ENCODE assay signal across 32 mouse cellular contexts in the genomic region with DNA sequence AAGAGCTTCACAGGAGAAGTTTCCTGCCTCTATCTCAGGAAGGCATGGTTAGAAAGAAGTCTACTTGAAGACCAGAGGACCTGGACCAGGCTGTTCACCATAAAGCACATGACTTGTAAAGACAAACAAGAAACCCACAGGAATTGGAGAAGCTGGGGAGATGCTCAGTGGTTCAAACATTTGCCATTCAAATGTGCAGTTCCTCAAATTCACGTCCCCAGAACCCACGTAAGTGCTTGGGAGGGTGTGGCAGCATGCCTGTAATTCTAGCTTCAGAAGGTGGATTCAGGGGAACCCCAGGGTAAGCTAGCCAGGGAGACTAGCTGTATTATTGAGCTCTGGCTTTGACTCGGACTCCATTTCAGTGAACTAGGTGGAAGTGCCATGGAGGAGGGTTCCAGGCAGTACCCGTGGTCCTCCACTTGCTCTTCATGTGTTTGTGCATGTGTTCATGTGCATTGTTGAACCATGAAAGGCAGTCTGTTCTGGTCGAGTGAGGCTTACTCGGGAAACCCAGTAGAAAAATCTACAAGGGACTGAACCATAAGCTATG. TPM values are rescaled to one million over a fixed set of nuclear protein-coding genes. Genes with fewer than 3 reads are reported as not detected.
A peak's percentile ranks its signal among the peaks of the same experiment; 100 is the strongest.
DNase-seq lines count a peak whose midpoint lies in the region; ATAC-seq and TF ChIP-seq lines count a peak whose summit lies in the region.
"Had no signal": no experiment of that assay in that cellular context is flagged by ENCODE, and none has a peak within 500 bp of the region (broad histone marks: within the 10 kb centered on the region; RNA-seq: fewer than 3 reads in every experiment).

No protein-coding gene starts in this region.

- 53% methylated on average over 6 of the region's 6 CpGs for WGBS in lung, adult 2 months
- WGBS in stomach, postnatal 0 days, result 61% methylated on average over 6 of the region's 6 CpGs

- no peak for TF ChIP-seq RAD21 in CH12.LX (IDR thresholded peaks at IDR 0.05; ENCODE audit: low read depth, low read length)

- ATAC-seq in common myeloid progenitor, adult 5-6 weeks (replicated peaks; ENCODE audit: low read depth, poor library complexity, severe bottlenecking), result peak; percentile 32; the same call in 1 of the 2 replicates
- ATAC-seq in monocyte, adult 5-6 weeks (replicated peaks; ENCODE audit: insufficient number of reproducible peaks, low FRiP score, low TSS enrichment, poor library complexity, severe bottlenecking), result peak; percentile 89
- no peak for ATAC-seq in stomach, postnatal 0 days (ENCODE audit: low FRiP score, low TSS enrichment)
- ATAC-seq: forebrain, postnatal 0 days; hindbrain, embryonic 16.5 days; intestine, embryonic 16.5 days had no signal

- H3K79me2 ChIP-seq in CH12.LX (replicated peaks; ENCODE audit: control insufficient read depth, extremely low read depth, insufficient read depth, poor library complexity, severe bottlenecking), result no peaks in the 10 kb centered on the region

- no peak overlapping the region for H3K9ac ChIP-seq in CH12.LX (ENCODE audit: insufficient read depth, low read depth)
- no peak overlapping the region for H3K9ac ChIP-seq in stomach, postnatal 0 days (ENCODE audit: low read length)
- H3K9ac ChIP-seq: embryonic facial prominence, embryonic 12.5 days; forebrain, postnatal 0 days; liver, embryonic 13.5 days; lung, embryonic 14.5 days; midbrain, embryonic 12.5 days; neural tube, embryonic 12.5 days had no signal

- H3K4me2 ChIP-seq in CH12.LX (ENCODE audit: insufficient read depth, low read depth, poor library complexity, severe bottlenecking), result peak overlapping the region; percentile 53
- H3K4me2 ChIP-seq in stomach, postnatal 0 days (replicated peaks; ENCODE audit: low read depth), result no peak overlapping the region
- H3K4me2 ChIP-seq: embryonic facial prominence, embryonic 12.5 days; liver, embryonic 13.5 days; lung, embryonic 14.5 days; midbrain, embryonic 12.5 days; neural tube, embryonic 12.5 days had no signal

- no peaks in the 10 kb centered on the region for H3K9me3 ChIP-seq in CH12.LX (replicated peaks; ENCODE audit: low read length)
- H3K9me3 ChIP-seq in stomach, postnatal 0 days (ENCODE audit: control insufficient read depth, low read length), result no peaks in the 10 kb centered on the region
- H3K9me3 ChIP-seq: embryonic facial prominence, embryonic 12.5 days; hindbrain, embryonic 10.5 days; liver, embryonic 13.5 days; midbrain, embryonic 12.5 days; neural tube, embryonic 12.5 days had no signal

- no peak for TF ChIP-seq POLR2A in lung, adult 2 months (IDR thresholded peaks at IDR 0.05; ENCODE audit: borderline replicate concordance, extremely low read depth, low read depth, low read length)
- no peak; the same call in 1 of the 2 replicates for TF ChIP-seq POLR2A in CH12.LX (IDR thresholded peaks at IDR 0.05; ENCODE audit: low read depth, low read length)

- H3K27ac ChIP-seq in CH12.LX (ENCODE audit: insufficient read depth, low read depth), result peak overlapping the region; percentile 59
- H3K27ac ChIP-seq in stomach, postnatal 0 days (replicated peaks), result no peak overlapping the region
- H3K27ac ChIP-seq: embryonic facial prominence, embryonic 12.5 days; hindbrain, embryonic 10.5 days; layer of hippocampus, adult 2 months; liver, embryonic 13.5 days; midbrain, embryonic 12.5 days; neural tube, embryonic 12.5 days had no signal

- intact Hi-C loops in left cerebral cortex, postnatal 10 days (cut with DNase I), result loop anchor here (10.0 kb wide), 1 partner anchor 255 kb away; no protein-coding TSS in a partner anchor

- no peaks in the 10 kb centered on the region for H3K27me3 ChIP-seq in CH12.LX (replicated peaks)
- H3K27me3 ChIP-seq in stomach, postnatal 0 days (ENCODE audit: control insufficient read depth, insufficient read depth, low read length), result no peaks in the 10 kb centered on the region
- H3K27me3 ChIP-seq: embryonic facial prominence, embryonic 12.5 days; midbrain, embryonic 12.5 days; neural tube, embryonic 12.5 days had no signal

- no peaks in the 10 kb centered on the region for H3K4me1 ChIP-seq in lung, adult 2 months (ENCODE audit: control insufficient read depth, insufficient read depth, low read length)
- peaks cover 11 to 30% of the 10 kb centered on the region in 2 experiments for H3K4me1 ChIP-seq in CH12.LX (ENCODE audit: control insufficient read depth in 1 of 2, insufficient read depth in 2 of 2)
- H3K4me1 ChIP-seq in stomach, postnatal 0 days (replicated peaks; ENCODE audit: control insufficient read depth, insufficient read depth), result no peaks in the 10 kb centered on the region
- H3K4me1 ChIP-seq: embryonic facial prominence, embryonic 12.5 days; hindbrain, embryonic 10.5 days; midbrain, embryonic 12.5 days; neural tube, embryonic 12.5 days had no signal

- peak; percentile 26 for DNase-seq in lung, postnatal 36 days
- DNase-seq in lung, adult 2 months, result no peak
- peak; percentile 85 for DNase-seq in CH12.LX (ENCODE audit: extremely low read depth)
- no peak for DNase-seq in left cerebral cortex, postnatal 10 days (ENCODE audit: extremely low spot score in 1 of 2, low spot score in 2 of 2)
- DNase-seq in kidney, postnatal 14 days, result no peak
- DNase-seq in stomach, postnatal 0 days (ENCODE audit: low spot score), result no peak
- DNase-seq: adrenal gland, postnatal 25 days; cerebellum, adult 11 months; cerebellum, adult 9-11 months; forebrain, postnatal 0 days; gastrocnemius, postnatal 36 days; kidney, adult 9 months; kidney, postnatal 25 days; layer of hippocampus, postnatal 36 days; liver, embryonic 13.5 days; retina, postnatal 1 day; right cerebral cortex, postnatal 25 days; thymus, postnatal 25 days had no signal

- no peak overlapping the region for H3K4me3 ChIP-seq in lung, adult 2 months (replicated peaks; ENCODE audit: extremely low read depth, low read depth, low read length)
- no peak overlapping the region for H3K4me3 ChIP-seq in CH12.LX (replicated peaks in 1 of 3; ENCODE audit: low read depth in 2 of 3, low read length in 2 of 3, poor library complexity in 1 of 3)
- no peak overlapping the region for H3K4me3 ChIP-seq in stomach, postnatal 0 days (ENCODE audit: low read depth, low read length)
- H3K4me3 ChIP-seq: embryonic facial prominence, embryonic 12.5 days; hindbrain, embryonic 10.5 days; layer of hippocampus, adult 2 months; liver, embryonic 13.5 days; midbrain, embryonic 12.5 days; neural tube, embryonic 12.5 days had no signal

- no peak for TF ChIP-seq CTCF in lung, adult 2 months (IDR thresholded peaks at IDR 0.05; ENCODE audit: insufficient read depth, low read length)
- no peak for TF ChIP-seq CTCF in CH12.LX (conservative IDR thresholded peaks at IDR 0.05 in 1 of 2, IDR thresholded peaks at IDR 0.05 in 1 of 2; ENCODE audit: low read depth in 2 of 2, low read length in 2 of 2)
- no peak for TF ChIP-seq CTCF in stomach, postnatal 0 days (IDR thresholded peaks at IDR 0.05; ENCODE audit: low read depth)

- in situ Hi-C loops in CH12.LX (cut with MboI; ENCODE audit: low pct_ligation_motif_present, low pct_unique_long_range_greater_than_20kb, low sequenced_read_pairs), result loop anchor here (5.0 kb wide), 1 partner anchor 38 kb away; no protein-coding TSS in a partner anchor

- H3K36me3 ChIP-seq in CH12.LX (replicated peaks in 1 of 2; ENCODE audit: control insufficient read depth in 1 of 2, insufficient read depth in 1 of 2, low read length in 1 of 2), result peaks cover 0 to 16% of the 10 kb centered on the region in 2 experiments
- no peaks in the 10 kb centered on the region for H3K36me3 ChIP-seq in stomach, postnatal 0 days (ENCODE audit: control insufficient read depth, insufficient read depth, low read length)
- H3K36me3 ChIP-seq: embryonic facial prominence, embryonic 12.5 days; hindbrain, embryonic 10.5 days; liver, embryonic 13.5 days; midbrain, embryonic 12.5 days; neural tube, embryonic 12.5 days had no signal

- dilution Hi-C loops in CH12.LX (cut with MboI; ENCODE audit: extremely low pct_ligation_motif_present, extremely low pct_unique_long_range_greater_than_20kb, low sequenced_read_pairs), result no loop called here

- TF ChIP-seq EP300 in CH12.LX (IDR thresholded peaks at IDR 0.05; ENCODE audit: low read length), result peak; percentile 76
- no peak for TF ChIP-seq EP300 in stomach, postnatal 0 days (optimal IDR thresholded peaks at IDR 0.05)

RNA-seq across cellular contexts. Expression of gene Abi3, which starts 27.7 kb away (rescaled TPM):
- polyA plus RNA-seq in lung, adult 2 months (2012; rRNA removed), result 141 and 169 TPM in 2 replicates
- total RNA-seq in CH12.LX (2012; rRNA removed) (31.4 and 33.5 TPM in 2 replicates), CH12.LX (2014; rRNA removed) (24.4 and 25.9 TPM in 2 replicates)
- 54.9 and 74.5 TPM in 2 replicates for polyA plus RNA-seq in CH12.LX (2012; ENCODE audit: insufficient read length, low read depth)
- 5.9 TPM in 2 replicates for total RNA-seq in common myeloid progenitor, adult 5-6 weeks (2017)
- 160 to 201 TPM (median 188 TPM) in 3 replicates for total RNA-seq in monocyte, adult 5-6 weeks (2017)
- total RNA-seq in left cerebral cortex, postnatal 10 days (2021), result 1 to 10 TPM; 5.1 to 5.8 TPM
- 3.6 and 4.2 TPM in 2 replicates for polyA plus RNA-seq in stomach, postnatal 0 days (2015; fragmentation: Nextera tagmentation; extraction: Ambion mirVana)

RNA-seq across cellular contexts. Expression of gene Gngt2, which starts 33.0 kb away (rescaled TPM):
- 18.1 and 31.9 TPM in 2 replicates for polyA plus RNA-seq in lung, adult 2 months (2012; rRNA removed)
- 133 and 143 TPM in 2 replicates for total RNA-seq in CH12.LX (2012; rRNA removed)
- 157 and 162 TPM in 2 replicates for total RNA-seq in CH12.LX (2014; rRNA removed)
- 136 and 140 TPM in 2 replicates for polyA plus RNA-seq in CH12.LX (2012; ENCODE audit: insufficient read length, low read depth)
- 2.6 and 10.2 TPM in 2 replicates for total RNA-seq in common myeloid progenitor, adult 5-6 weeks (2017)
- total RNA-seq in monocyte, adult 5-6 weeks (2017), result 863 to 2,060 TPM (median 1,763 TPM) in 3 replicates
- 1 to 10 TPM in 1 of 2 experiments, under 1 TPM in 1; 0.79 to 2.3 TPM for total RNA-seq in left cerebral cortex, postnatal 10 days (2021)
- 11.1 and 12.5 TPM in 2 replicates for polyA plus RNA-seq in stomach, postnatal 0 days (2015; fragmentation: Nextera tagmentation; extraction: Ambion mirVana)

RNA-seq across cellular contexts. Expression of gene B4galnt2, which starts 44.7 kb away (rescaled TPM):
- polyA plus RNA-seq in lung, adult 2 months (2012; rRNA removed), result 0.42 TPM in 1 of 2 replicates, not detected in the other
- total RNA-seq in CH12.LX (2012; rRNA removed) (0.25 and 0.34 TPM in 2 replicates), CH12.LX (2014; rRNA removed) (0.42 and 0.53 TPM in 2 replicates)
- polyA plus RNA-seq in CH12.LX (2012; ENCODE audit: insufficient read length, low read depth), result 1.9 and 2.0 TPM in 2 replicates
- total RNA-seq in common myeloid progenitor, adult 5-6 weeks (2017), result not detected in 2 replicates
- total RNA-seq in monocyte, adult 5-6 weeks (2017), result 0.78 to 1.3 TPM in 2 of 3 replicates, not detected in the other
- not detected for total RNA-seq in left cerebral cortex, postnatal 10 days (2021)
- polyA plus RNA-seq in stomach, postnatal 0 days (2015; fragmentation: Nextera tagmentation; extraction: Ambion mirVana), result 3.6 and 4.6 TPM in 2 replicates
- total RNA-seq: adrenal gland, postnatal 25 days; forebrain, postnatal 0 days; gastrocnemius, postnatal 36 days; layer of hippocampus, adult 2 months; layer of hippocampus, postnatal 36 days; left cerebral cortex, postnatal 25 days had no signal
- polyA plus RNA-seq: cortical plate, adult 2 months; embryonic facial prominence, embryonic 12.5 days; forebrain, embryonic 11.5 days; forebrain, postnatal 0 days; hindbrain, embryonic 16.5 days; limb, embryonic 14.5 days; midbrain, embryonic 12.5 days; neural tube, embryonic 12.5 days had no signal

RNA-seq across cellular contexts. Expression of gene Phospho1, which starts 45.7 kb away (rescaled TPM):
- 85.8 and 128 TPM in 2 replicates for polyA plus RNA-seq in lung, adult 2 months (2012; rRNA removed)
- 0.46 and 1.3 TPM in 2 replicates for total RNA-seq in CH12.LX (2012; rRNA removed)
- total RNA-seq in CH12.LX (2014; rRNA removed), result not detected in 2 replicates
- polyA plus RNA-seq in CH12.LX (2012; ENCODE audit: insufficient read length, low read depth), result 0.97 and 6.0 TPM in 2 replicates
- 0.37 and 1.4 TPM in 2 replicates for total RNA-seq in common myeloid progenitor, adult 5-6 weeks (2017)
- total RNA-seq in monocyte, adult 5-6 weeks (2017), result 2.8 to 3.6 TPM in 2 of 3 replicates, not detected in the other
- 10 to 100 TPM; 15.4 TPM for total RNA-seq in left cerebral cortex, postnatal 10 days (2021)
- polyA plus RNA-seq in stomach, postnatal 0 days (2015; fragmentation: Nextera tagmentation; extraction: Ambion mirVana), result 0.40 and 0.45 TPM in 2 replicates
- polyA plus RNA-seq: embryonic facial prominence, embryonic 12.5 days; forebrain, embryonic 11.5 days; forebrain, postnatal 0 days; hindbrain, embryonic 16.5 days; lung, embryonic 14.5 days; midbrain, embryonic 12.5 days; neural tube, embryonic 12.5 days had no signal

Comparison
In these comparisons a context has a peak if more than half of its experiments do, and no peak if none do; other contexts are left out.
1. DNase-seq: peak in lung, postnatal 36 days (single experiment) and CH12.LX (single experiment); none in lung, adult 2 months (single experiment), left cerebral cortex, postnatal 10 days (0 of 2), kidney, postnatal 14 days (single experiment) and stomach, postnatal 0 days (single experiment).
2. RNA of gene Gngt2, which starts 33.0 kb away (total RNA-seq): 863 to 2,060 TPM in monocyte, adult 5-6 weeks and 133 to 162 TPM in CH12.LX; 2.6 to 10.2 TPM in common myeloid progenitor, adult 5-6 weeks and 0.79 to 2.3 TPM in left cerebral cortex, postnatal 10 days; every median in the first group is over 10 times any median in the second.